Mouse (Mus musculus): ENCODE results near the gene Tle4.

GRCm38 (mm10) chr19:14447474-14447873 lies 150.4 kb downstream of the Tle4 start:
- TF ChIP-seq POLR2A (IDR thresholded peaks at IDR 0.05; ENCODE audit: borderline replicate concordance, extremely low read depth, insufficient read depth, insufficient read length, poor library complexity, severe bottlenecking) (no peak), CTCF (IDR thresholded peaks at IDR 0.05; ENCODE audit: borderline replicate concordance, extremely low read depth, insufficient read depth, insufficient read length) (no peak)

Measured in brain, embryonic 14.5 days (tissue).